Mouse (Mus musculus) heart, postnatal 0 days (tissue): ENCODE data around the gene Dut. TPM values are rescaled to one million over a fixed set of nuclear protein-coding genes. Genes with fewer than 3 reads are reported as not detected.

Source experiments
- ATAC-seq: fragments of 200-750 bp; cut with Nextera tagmentation; 2 replicates; pipeline ENCODE4 v1.8.0; 2017; ENCODE audit warnings: low read depth, moderate number of reproducible peaks, moderate library complexity; ENCODE audit not compliant: insufficient read depth
- DNase-seq: peaks from one replicate; pipeline ENCODE4 v3.0.0-alpha.2; 2016; ENCODE audit warnings: low spot score
- H3K27ac ChIP-seq: fragments of 300-500 bp; sonication (generic); 2 replicates; pipeline ENCODE4 v1.5.1; 2014; ENCODE audit warnings: low read depth, mild to moderate bottlenecking
- H3K27me3 ChIP-seq: fragments of 300-500 bp; sonication (generic); 2 replicates; pipeline ENCODE4 v1.6.1; 2014; ENCODE audit warnings: low read length, mixed read lengths; ENCODE audit not compliant: control insufficient read depth, insufficient read depth
- H3K36me3 ChIP-seq: fragments of 300-500 bp; sonication (generic); replicated peaks from 2 replicates; pipeline ENCODE4 v1.6.1; 2014; ENCODE audit warnings: low read length, mixed read lengths; ENCODE audit not compliant: control insufficient read depth, insufficient read depth
- H3K4me1 ChIP-seq: fragments of 300-500 bp; sonication (generic); 2 replicates; pipeline ENCODE4 v1.6.1; 2014; ENCODE audit warnings: antibody characterized with exemption; ENCODE audit not compliant: control insufficient read depth, insufficient read depth
- H3K4me2 ChIP-seq: fragments of 300-500 bp; sonication (generic); 2 replicates; pipeline ENCODE4 v1.6.1; 2014; ENCODE audit warnings: low read depth, mild to moderate bottlenecking, low read length, moderate library complexity
- H3K4me3 ChIP-seq: fragments of 300-500 bp; sonication (generic); 2 replicates; pipeline ENCODE4 v1.5.1; 2014; ENCODE audit warnings: low read depth, low read length
- H3K9ac ChIP-seq: fragments of 300-500 bp; sonication (generic); replicated peaks from 2 replicates; pipeline ENCODE4 v1.6.1; 2014; ENCODE audit warnings: low read depth, low read length, mixed read lengths
- H3K9me3 ChIP-seq: fragments of 300-500 bp; sonication (generic); replicated peaks from 2 replicates; pipeline ENCODE4 v1.6.1; 2016; ENCODE audit warnings: low read length; ENCODE audit not compliant: control insufficient read depth
- CTCF ChIP-seq: IDR thresholded peaks from 2 replicates; pipeline ENCODE4 v1.5.1; 2016; ENCODE audit warnings: antibody characterized with exemption, control low read depth, low read depth
- EP300 ChIP-seq: IDR thresholded peaks from 2 replicates; pipeline ENCODE4 v1.6.1; 2016; ENCODE audit warnings: antibody characterized with exemption, low read depth
- WGBS: fragments of 180-500 bp; shearing (Covaris S2); extraction: QIAGEN DNeasy Blood & Tissue Kit; methylation state at CpG from one replicate; pipeline ENCODE4 v1.1.7; 2014; 5-methylcytosine and 5-hydroxymethylcytosine counted together
- polyA plus RNA-seq: library from polyadenylated mRNA; unstranded; fragments of >200 nt; fragmentation: Nextera tagmentation; extraction: Ambion mirVana; gene quantifications from 2 replicates; pipeline ENCODE4 v1.2.1, GENCODE M21; 2015
- total RNA-seq: library from RNA; depleted of rRNA; stranded (reverse); fragments of >200 nt; gene quantifications from 2 replicates; pipeline ENCODE4 v1.2.3, GENCODE M21; 2014; ENCODE audit warnings: low replicate concordance

Gene Dut
- total and polyA plus RNA-seq, 2 experiments from 2014 or later, result 69.1 to 93.0 TPM

- Histone ChIP-seq H3K9ac (no peak overlapping the region), H3K9me3 (no peaks in the 10 kb centered on the region), H3K27me3 (no peaks in the 10 kb centered on the region), H3K36me3 (0 out of 2 replicates have a peak, but pooled peaks cover 4% of the 10 kb centered on the region), H3K27ac (no peak overlapping the region), H3K4me3 (no peak overlapping the region), H3K4me2 (no peak overlapping the region), H3K4me1 (no peaks in the 10 kb centered on the region)
- TF ChIP-seq CTCF (no peak), EP300 (no peak)
- 83% methylated on average over 1 of the region's 1 CpGs for WGBS
- DNase-seq, result no peak
- no peak for ATAC-seq
These were observed 51.9 kb downstream of the Dut start for GRCm38 (mm10) chr2:125298841-125299240.

- H3K9ac ChIP-seq, result no peak overlapping the region
- no peak overlapping the region for H3K27ac ChIP-seq
- DNase-seq, result no peak
- no peak overlapping the region for H3K4me2 ChIP-seq
- 0 out of 2 replicates have a peak, but pooled peaks cover 7% of the 10 kb centered on the region for H3K36me3 ChIP-seq
- no peaks in the 10 kb centered on the region for H3K27me3 ChIP-seq
- no peaks in the 10 kb centered on the region for H3K4me1 ChIP-seq
- no peaks in the 10 kb centered on the region for H3K9me3 ChIP-seq
- no peak overlapping the region for H3K4me3 ChIP-seq
- WGBS, result 74% methylated on average over 9 of the region's 9 CpGs
- TF ChIP-seq CTCF (no peak), EP300 (no peak)
- no peak for ATAC-seq
These were observed 55.1 kb downstream of the Dut start for GRCm38 (mm10) chr2:125301877-125302624.

GRCm38 (mm10) chr2:125302625-125302924 lies 55.6 kb downstream of the Dut start:
- H3K36me3 ChIP-seq, result 0 out of 2 replicates have a peak, but pooled peaks cover 7% of the 10 kb centered on the region
- 73% methylated on average over 8 of the region's 8 CpGs for WGBS

GRCm38 (mm10) chr2:125303764-125304384 lies 56.9 kb downstream of the Dut start:
- no peak overlapping the region for H3K4me2 ChIP-seq
- H3K4me3 ChIP-seq, result no peak overlapping the region
- H3K27me3 ChIP-seq, result no peaks in the 10 kb centered on the region
- H3K9me3 ChIP-seq, result no peaks in the 10 kb centered on the region
- H3K9ac ChIP-seq, result no peak overlapping the region
- whole genome bisulfite sequencing, result 56% methylated on average over 5 of the region's 5 CpGs
- DNase-seq, result peak; percentile 17
- H3K36me3 ChIP-seq, result peaks cover 9% of the 10 kb centered on the region
- no peak; the same call in 1 of the 2 replicates for ATAC-seq
- TF ChIP-seq EP300, result no peak
- TF ChIP-seq CTCF, result peak; percentile 30
- H3K4me1 ChIP-seq, result no peaks in the 10 kb centered on the region
- peak overlapping the region; percentile 25; the same call in 1 of the 2 replicates for H3K27ac ChIP-seq

More at GRCm38 (mm10) chr2:125302625-125302924, 55.6 kb downstream of the Dut start:
- Histone ChIP-seq H3K4me2 (no peak overlapping the region), H3K9me3 (no peaks in the 10 kb centered on the region), H3K4me3 (no peak overlapping the region), H3K27me3 (no peaks in the 10 kb centered on the region), H3K27ac (no peak overlapping the region), H3K9ac (no peak overlapping the region), H3K4me1 (no peaks in the 10 kb centered on the region)
- TF ChIP-seq EP300 (no peak), CTCF (no peak)
- DNase-seq (no peak), ATAC-seq (no peak)

GRCm38 (mm10) chr2:125304746-125305145 lies 57.8 kb downstream of the Dut start:
- H3K4me3 ChIP-seq, result no peak overlapping the region
- TF ChIP-seq CTCF, result no peak
- TF ChIP-seq EP300, result no peak
- no peak for ATAC-seq
- peaks cover 18% of the 10 kb centered on the region for H3K36me3 ChIP-seq
- no peaks in the 10 kb centered on the region for H3K27me3 ChIP-seq
- DNase-seq, result no peak
- H3K4me1 ChIP-seq, result no peaks in the 10 kb centered on the region
- 66% methylated on average over 3 of the region's 3 CpGs for WGBS
- no peaks in the 10 kb centered on the region for H3K9me3 ChIP-seq
- no peak overlapping the region for H3K4me2 ChIP-seq
- no peak overlapping the region for H3K27ac ChIP-seq
- no peak overlapping the region for H3K9ac ChIP-seq
